Mouse (Mus musculus): ENCODE results near the gene Dnajb2. TPM values are rescaled to one million over a fixed set of nuclear protein-coding genes. Genes with fewer than 3 reads are reported as not detected.

The Dnajb2 gene
- polyA plus RNA-seq (2012; fragmentation: generic; extraction: Trizol) = 54.1 TPM

GRCm38 (mm10) chr1:75236117-75237050 is at the start of gene Dnajb2:
TSS of gene Dnajb2 (plus strand) at chr1:75236406.
- Histone ChIP-seq H3K79me2 (ENCODE audit: control insufficient read depth, insufficient read depth) (peaks cover 11% of the 10 kb centered on the region), H3K4me3 (peak within 1 kb of the TSS; percentile 45), H3K36me3 (ENCODE audit: control insufficient read depth, insufficient read depth) (peaks cover 9% of the 10 kb centered on the region), H3K4me2 (ENCODE audit: low read depth) (peak within 1 kb of the TSS; percentile 85), H3K27me3 (ENCODE audit: control insufficient read depth, insufficient read depth, insufficient read length) (no peaks in the 10 kb centered on the region), H3ac (ENCODE audit: control insufficient read depth, insufficient read length) (peak within 1 kb of the TSS; percentile 18)
- no peak for TF ChIP-seq REST (IDR thresholded peaks at IDR 0.05; ENCODE audit: insufficient read depth, insufficient read length)
- TF ChIP-seq TCF12 (IDR thresholded peaks at IDR 0.05; ENCODE audit: insufficient read depth, poor library complexity, severe bottlenecking) = no peak
- no peak for TF ChIP-seq CEBPB (IDR thresholded peaks at IDR 0.05; ENCODE audit: insufficient read depth, poor library complexity, severe bottlenecking)
- TF ChIP-seq USF1 (IDR thresholded peaks at IDR 0.05; ENCODE audit: low read depth) = no peak
- TF ChIP-seq POLR2A (IDR thresholded peaks at IDR 0.05; ENCODE audit: insufficient read length, low read depth) = peak; percentile 79
- no peak for TF ChIP-seq MYOD1 (IDR thresholded peaks at IDR 0.05; ENCODE audit: control insufficient read depth in 1 of 3, insufficient read length in 2 of 3, low read depth in 2 of 3)
- TF ChIP-seq POLR2AphosphoS2 (IDR thresholded peaks at IDR 0.05; ENCODE audit: insufficient read length, low read depth) = peak; percentile 92
- peak in 1 of 3 experiments; percentile 24 for TF ChIP-seq MYOG (IDR thresholded peaks at IDR 0.05; ENCODE audit: control insufficient read depth in 1 of 3, insufficient read depth in 1 of 3, insufficient read length in 2 of 3, low read depth in 2 of 3)
- no peak for TF ChIP-seq MAX (IDR thresholded peaks at IDR 0.05; ENCODE audit: low read depth)
- TF ChIP-seq TCF3 (IDR thresholded peaks at IDR 0.05; ENCODE audit: insufficient read length, low read depth) = no peak
- no peak for TF ChIP-seq E2F4 (IDR thresholded peaks at IDR 0.05; ENCODE audit: insufficient read depth)
- TF ChIP-seq SRF (IDR thresholded peaks at IDR 0.05; ENCODE audit: control insufficient read depth, insufficient read length, low read depth) = no peak

- Histone ChIP-seq H3K36me3 (ENCODE audit: control insufficient read depth, insufficient read depth) (peaks cover 7% of the 10 kb centered on the region), H3K79me2 (ENCODE audit: control insufficient read depth, insufficient read depth) (peaks cover 6% of the 10 kb centered on the region), H3ac (ENCODE audit: control insufficient read depth, insufficient read length) (no peak overlapping the region), H3K4me3 (no peak overlapping the region), H3K27me3 (ENCODE audit: control insufficient read depth, insufficient read depth, insufficient read length) (no peaks in the 10 kb centered on the region), H3K4me2 (ENCODE audit: low read depth) (no peak overlapping the region)
- TF ChIP-seq CEBPB (IDR thresholded peaks at IDR 0.05; ENCODE audit: insufficient read depth, poor library complexity, severe bottlenecking) (no peak), POLR2AphosphoS2 (IDR thresholded peaks at IDR 0.05; ENCODE audit: insufficient read length, low read depth) (no peak), USF1 (IDR thresholded peaks at IDR 0.05; ENCODE audit: low read depth) (no peak), TCF3 (IDR thresholded peaks at IDR 0.05; ENCODE audit: insufficient read length, low read depth) (no peak), MYOG (IDR thresholded peaks at IDR 0.05; ENCODE audit: control insufficient read depth in 1 of 3, insufficient read depth in 1 of 3, insufficient read length in 2 of 3, low read depth in 2 of 3) (no peak), REST (IDR thresholded peaks at IDR 0.05; ENCODE audit: insufficient read depth, insufficient read length) (no peak), TCF12 (IDR thresholded peaks at IDR 0.05; ENCODE audit: insufficient read depth, poor library complexity, severe bottlenecking) (no peak), MAX (IDR thresholded peaks at IDR 0.05; ENCODE audit: low read depth) (no peak), E2F4 (IDR thresholded peaks at IDR 0.05; ENCODE audit: insufficient read depth) (no peak), MYOD1 (IDR thresholded peaks at IDR 0.05; ENCODE audit: control insufficient read depth in 1 of 3, insufficient read length in 2 of 3, low read depth in 2 of 3) (no peak), SRF (IDR thresholded peaks at IDR 0.05; ENCODE audit: control insufficient read depth, insufficient read length, low read depth) (no peak), POLR2A (IDR thresholded peaks at IDR 0.05; ENCODE audit: insufficient read length, low read depth) (no peak)
Observed at GRCm38 (mm10) chr1:75187126-75187525, 49.1 kb upstream of the Dnajb2 start.

GRCm38 (mm10) chr1:75187914-75188483 is 48.2 kb upstream of the Dnajb2 start:
- Histone ChIP-seq H3K4me3 (no peak overlapping the region), H3K36me3 (ENCODE audit: control insufficient read depth, insufficient read depth) (peaks cover 7% of the 10 kb centered on the region), H3ac (ENCODE audit: control insufficient read depth, insufficient read length) (no peak overlapping the region), H3K4me2 (ENCODE audit: low read depth) (no peak overlapping the region), H3K79me2 (ENCODE audit: control insufficient read depth, insufficient read depth) (peaks cover 6% of the 10 kb centered on the region), H3K27me3 (ENCODE audit: control insufficient read depth, insufficient read depth, insufficient read length) (no peaks in the 10 kb centered on the region)
- TF ChIP-seq USF1 (IDR thresholded peaks at IDR 0.05; ENCODE audit: low read depth) (no peak), TCF3 (IDR thresholded peaks at IDR 0.05; ENCODE audit: insufficient read length, low read depth) (no peak)

GRCm38 (mm10) chr1:75190577-75190976 is 45.6 kb upstream of the Dnajb2 start:
- Histone ChIP-seq H3K4me3 (peak overlapping the region; percentile 94), H3K27me3 (ENCODE audit: control insufficient read depth, insufficient read depth, insufficient read length) (no peaks in the 10 kb centered on the region), H3K79me2 (ENCODE audit: control insufficient read depth, insufficient read depth) (peaks cover 6% of the 10 kb centered on the region), H3K4me2 (ENCODE audit: low read depth) (peak overlapping the region; percentile 93), H3K36me3 (ENCODE audit: control insufficient read depth, insufficient read depth) (peaks cover 13% of the 10 kb centered on the region), H3ac (ENCODE audit: control insufficient read depth, insufficient read length) (no peak overlapping the region)
- no peak for TF ChIP-seq SRF (IDR thresholded peaks at IDR 0.05; ENCODE audit: control insufficient read depth, insufficient read length, low read depth)
- TF ChIP-seq POLR2AphosphoS2 (IDR thresholded peaks at IDR 0.05; ENCODE audit: insufficient read length, low read depth) = no peak
- TF ChIP-seq CEBPB (IDR thresholded peaks at IDR 0.05; ENCODE audit: insufficient read depth, poor library complexity, severe bottlenecking) = no peak
- TF ChIP-seq MAX (IDR thresholded peaks at IDR 0.05; ENCODE audit: low read depth) = no peak
- no peak for TF ChIP-seq REST (IDR thresholded peaks at IDR 0.05; ENCODE audit: insufficient read depth, insufficient read length)
- no peak for TF ChIP-seq MYOG (IDR thresholded peaks at IDR 0.05; ENCODE audit: control insufficient read depth in 1 of 3, insufficient read depth in 1 of 3, insufficient read length in 2 of 3, low read depth in 2 of 3)
- no peak for TF ChIP-seq TCF3 (IDR thresholded peaks at IDR 0.05; ENCODE audit: insufficient read length, low read depth)
- TF ChIP-seq USF1 (IDR thresholded peaks at IDR 0.05; ENCODE audit: low read depth) = no peak
- TF ChIP-seq POLR2A (IDR thresholded peaks at IDR 0.05; ENCODE audit: insufficient read length, low read depth) = no peak
- TF ChIP-seq MYOD1 (IDR thresholded peaks at IDR 0.05; ENCODE audit: control insufficient read depth in 1 of 3, insufficient read length in 2 of 3, low read depth in 2 of 3) = no peak
- TF ChIP-seq E2F4 (IDR thresholded peaks at IDR 0.05; ENCODE audit: insufficient read depth) = no peak
- TF ChIP-seq TCF12 (IDR thresholded peaks at IDR 0.05; ENCODE audit: insufficient read depth, poor library complexity, severe bottlenecking) = no peak
